Mouse (Mus musculus): Measurements from ENCODE around the gene Prim2. TPM values are rescaled to one million over a fixed set of nuclear protein-coding genes. Genes with fewer than 3 reads are reported as not detected.

Prim2 gene
- polyA plus RNA-seq, 1 experiment = 38.4 TPM

- TF ChIP-seq EP300 (IDR thresholded peaks at IDR 0.05; ENCODE audit: insufficient read depth, low read depth, low read length) (no peak), POLR2A (IDR thresholded peaks at IDR 0.05; ENCODE audit: insufficient read depth, low read length) (no peak), CTCF (IDR thresholded peaks at IDR 0.05; ENCODE audit: low read depth, low read length) (no peak)
- Histone ChIP-seq H3K4me3 (ENCODE audit: low read depth, low read length) (no peak overlapping the region), H3K27me3 (ENCODE audit: control insufficient read depth, insufficient read depth, low read length, poor library complexity, severe bottlenecking) (no peaks in the 10 kb centered on the region), H3K9ac (ENCODE audit: low read depth, poor library complexity, severe bottlenecking) (no peak overlapping the region), H3K9me3 (replicated peaks; ENCODE audit: control insufficient read depth, insufficient read depth, low read length, poor library complexity, severe bottlenecking) (no peaks in the 10 kb centered on the region), H3K36me3 (ENCODE audit: control insufficient read depth, insufficient read depth, low read length, poor library complexity, severe bottlenecking) (no peaks in the 10 kb centered on the region), H3K27ac (ENCODE audit: insufficient read depth, low read length) (no peak overlapping the region), H3K4me1 (ENCODE audit: control insufficient read depth, insufficient read depth, low read length) (no peaks in the 10 kb centered on the region)
Observed at GRCm38 (mm10) chr1:33515124-33515523, 154.5 kb downstream of the Prim2 start.

- no peak overlapping the region for H3K9ac ChIP-seq (ENCODE audit: low read depth, poor library complexity, severe bottlenecking)
- no peaks in the 10 kb centered on the region for H3K27me3 ChIP-seq (ENCODE audit: control insufficient read depth, insufficient read depth, low read length, poor library complexity, severe bottlenecking)
- no peak overlapping the region for H3K4me3 ChIP-seq (ENCODE audit: low read depth, low read length)
- no peaks in the 10 kb centered on the region for H3K9me3 ChIP-seq (replicated peaks; ENCODE audit: control insufficient read depth, insufficient read depth, low read length, poor library complexity, severe bottlenecking)
- TF ChIP-seq CTCF (IDR thresholded peaks at IDR 0.05; ENCODE audit: low read depth, low read length) = no peak
- no peak for TF ChIP-seq EP300 (IDR thresholded peaks at IDR 0.05; ENCODE audit: insufficient read depth, low read depth, low read length)
- TF ChIP-seq POLR2A (IDR thresholded peaks at IDR 0.05; ENCODE audit: insufficient read depth, low read length) = no peak
- H3K27ac ChIP-seq (ENCODE audit: insufficient read depth, low read length) = no peak overlapping the region
- no peaks in the 10 kb centered on the region for H3K4me1 ChIP-seq (ENCODE audit: control insufficient read depth, insufficient read depth, low read length)
- H3K36me3 ChIP-seq (ENCODE audit: control insufficient read depth, insufficient read depth, low read length, poor library complexity, severe bottlenecking) = no peaks in the 10 kb centered on the region
Observed at GRCm38 (mm10) chr1:33511310-33511709, 158.3 kb downstream of the Prim2 start.

- Histone ChIP-seq H3K4me3 (ENCODE audit: low read depth, low read length) (no peak overlapping the region), H3K27ac (ENCODE audit: insufficient read depth, low read length) (no peak overlapping the region), H3K9me3 (replicated peaks; ENCODE audit: control insufficient read depth, insufficient read depth, low read length, poor library complexity, severe bottlenecking) (no peaks in the 10 kb centered on the region), H3K36me3 (ENCODE audit: control insufficient read depth, insufficient read depth, low read length, poor library complexity, severe bottlenecking) (no peaks in the 10 kb centered on the region), H3K9ac (ENCODE audit: low read depth, poor library complexity, severe bottlenecking) (no peak overlapping the region), H3K27me3 (ENCODE audit: control insufficient read depth, insufficient read depth, low read length, poor library complexity, severe bottlenecking) (no peaks in the 10 kb centered on the region), H3K4me1 (ENCODE audit: control insufficient read depth, insufficient read depth, low read length) (no peaks in the 10 kb centered on the region)
- TF ChIP-seq EP300 (IDR thresholded peaks at IDR 0.05; ENCODE audit: insufficient read depth, low read depth, low read length) (no peak), CTCF (IDR thresholded peaks at IDR 0.05; ENCODE audit: low read depth, low read length) (no peak), POLR2A (IDR thresholded peaks at IDR 0.05; ENCODE audit: insufficient read depth, low read length) (no peak)
Observed at GRCm38 (mm10) chr1:33504371-33504770, 165.2 kb downstream of the Prim2 start.

- no peaks in the 10 kb centered on the region for H3K9me3 ChIP-seq (replicated peaks; ENCODE audit: control insufficient read depth, insufficient read depth, low read length, poor library complexity, severe bottlenecking)
- H3K4me1 ChIP-seq (ENCODE audit: control insufficient read depth, insufficient read depth, low read length) = no peaks in the 10 kb centered on the region
- TF ChIP-seq POLR2A (IDR thresholded peaks at IDR 0.05; ENCODE audit: insufficient read depth, low read length) (no peak), EP300 (IDR thresholded peaks at IDR 0.05; ENCODE audit: insufficient read depth, low read depth, low read length) (no peak), CTCF (IDR thresholded peaks at IDR 0.05; ENCODE audit: low read depth, low read length) (no peak)
- no peaks in the 10 kb centered on the region for H3K27me3 ChIP-seq (ENCODE audit: control insufficient read depth, insufficient read depth, low read length, poor library complexity, severe bottlenecking)
- H3K9ac ChIP-seq (ENCODE audit: low read depth, poor library complexity, severe bottlenecking) = no peak overlapping the region
- no peaks in the 10 kb centered on the region for H3K36me3 ChIP-seq (ENCODE audit: control insufficient read depth, insufficient read depth, low read length, poor library complexity, severe bottlenecking)
- H3K27ac ChIP-seq (ENCODE audit: insufficient read depth, low read length) = no peak overlapping the region
- H3K4me3 ChIP-seq (ENCODE audit: low read depth, low read length) = no peak overlapping the region
Observed at GRCm38 (mm10) chr1:33502890-33503289, 166.7 kb downstream of the Prim2 start.

GRCm38 (mm10) chr1:33502298-33502697 is 167.3 kb downstream of the Prim2 start:
- Histone ChIP-seq H3K9ac (ENCODE audit: low read depth, poor library complexity, severe bottlenecking) (no peak overlapping the region), H3K4me1 (ENCODE audit: control insufficient read depth, insufficient read depth, low read length) (no peaks in the 10 kb centered on the region), H3K27me3 (ENCODE audit: control insufficient read depth, insufficient read depth, low read length, poor library complexity, severe bottlenecking) (no peaks in the 10 kb centered on the region), H3K36me3 (ENCODE audit: control insufficient read depth, insufficient read depth, low read length, poor library complexity, severe bottlenecking) (no peaks in the 10 kb centered on the region), H3K4me3 (ENCODE audit: low read depth, low read length) (no peak overlapping the region), H3K27ac (ENCODE audit: insufficient read depth, low read length) (no peak overlapping the region), H3K9me3 (replicated peaks; ENCODE audit: control insufficient read depth, insufficient read depth, low read length, poor library complexity, severe bottlenecking) (no peaks in the 10 kb centered on the region)
- TF ChIP-seq CTCF (IDR thresholded peaks at IDR 0.05; ENCODE audit: low read depth, low read length) (no peak), POLR2A (IDR thresholded peaks at IDR 0.05; ENCODE audit: insufficient read depth, low read length) (no peak), EP300 (IDR thresholded peaks at IDR 0.05; ENCODE audit: insufficient read depth, low read depth, low read length) (no peak)

- H3K4me1 ChIP-seq (ENCODE audit: control insufficient read depth, insufficient read depth, low read length) = no peaks in the 10 kb centered on the region
- H3K9me3 ChIP-seq (replicated peaks; ENCODE audit: control insufficient read depth, insufficient read depth, low read length, poor library complexity, severe bottlenecking) = no peaks in the 10 kb centered on the region
- no peaks in the 10 kb centered on the region for H3K36me3 ChIP-seq (ENCODE audit: control insufficient read depth, insufficient read depth, low read length, poor library complexity, severe bottlenecking)
Observed at GRCm38 (mm10) chr1:33500111-33500510, 169.5 kb downstream of the Prim2 start.

More at GRCm38 (mm10) chr1:33500111-33500510, 169.5 kb downstream of the Prim2 start:
- TF ChIP-seq EP300 (IDR thresholded peaks at IDR 0.05; ENCODE audit: insufficient read depth, low read depth, low read length) (no peak), POLR2A (IDR thresholded peaks at IDR 0.05; ENCODE audit: insufficient read depth, low read length) (no peak), CTCF (IDR thresholded peaks at IDR 0.05; ENCODE audit: low read depth, low read length) (no peak)
- Histone ChIP-seq H3K27me3 (ENCODE audit: control insufficient read depth, insufficient read depth, low read length, poor library complexity, severe bottlenecking) (no peaks in the 10 kb centered on the region), H3K27ac (ENCODE audit: insufficient read depth, low read length) (no peak overlapping the region), H3K4me3 (ENCODE audit: low read depth, low read length) (no peak overlapping the region), H3K9ac (ENCODE audit: low read depth, poor library complexity, severe bottlenecking) (no peak overlapping the region)

Measured in ES-Bruce4 (cell line).